Mouse (Mus musculus) C2C12 (cell line): ENCODE data around the gene Fam71e1.

Source experiments
- CEBPB ChIP-seq: IDR thresholded peaks from one replicate; pipeline ENCODE4 v1.6.1; 2011; ENCODE audit warnings: low read depth, mild to moderate bottlenecking, control low read depth, moderate library complexity
- CTCF ChIP-seq: IDR thresholded peaks from one replicate; pipeline ENCODE4 v1.5.1; 2011; ENCODE audit not compliant: control insufficient read depth, insufficient read depth, insufficient read length
- FOSL1 ChIP-seq: IDR thresholded peaks from one replicate; pipeline ENCODE4 v1.8.0; 2011; ENCODE audit warnings: mild to moderate bottlenecking, low read length; ENCODE audit not compliant: poor library complexity, insufficient read depth, severe bottlenecking
- MAX ChIP-seq: IDR thresholded peaks from one replicate; pipeline ENCODE4 v1.6.1; 2011; ENCODE audit warnings: mild to moderate bottlenecking, control low read depth
- MYOD1 ChIP-seq: IDR thresholded peaks from one replicate; pipeline ENCODE4 v1.6.1; 2011; ENCODE audit warnings: low read depth; ENCODE audit not compliant: control insufficient read depth, insufficient read length
- MYOG ChIP-seq: IDR thresholded peaks from one replicate; pipeline ENCODE4 v1.6.1; 2011; ENCODE audit not compliant: control insufficient read depth, insufficient read length; ENCODE audit errors: extremely low read depth
- USF1 ChIP-seq: IDR thresholded peaks from one replicate; pipeline ENCODE4 v1.6.1; 2011; ENCODE audit warnings: low read depth, mild to moderate bottlenecking, control low read depth, moderate library complexity

GRCm38 (mm10) chr7:44525126-44525832, 28.9 kb downstream of the Fam71e1 start:
- no peak for TF ChIP-seq CTCF
- TF ChIP-seq USF1, result no peak
- TF ChIP-seq FOSL1, result no peak
- TF ChIP-seq MAX, result no peak
- TF ChIP-seq MYOG, result no peak
- TF ChIP-seq CEBPB, result no peak
- TF ChIP-seq MYOD1, result no peak
